9 mouse cellular contexts compared by ENCODE assay signal in the genomic region with DNA sequence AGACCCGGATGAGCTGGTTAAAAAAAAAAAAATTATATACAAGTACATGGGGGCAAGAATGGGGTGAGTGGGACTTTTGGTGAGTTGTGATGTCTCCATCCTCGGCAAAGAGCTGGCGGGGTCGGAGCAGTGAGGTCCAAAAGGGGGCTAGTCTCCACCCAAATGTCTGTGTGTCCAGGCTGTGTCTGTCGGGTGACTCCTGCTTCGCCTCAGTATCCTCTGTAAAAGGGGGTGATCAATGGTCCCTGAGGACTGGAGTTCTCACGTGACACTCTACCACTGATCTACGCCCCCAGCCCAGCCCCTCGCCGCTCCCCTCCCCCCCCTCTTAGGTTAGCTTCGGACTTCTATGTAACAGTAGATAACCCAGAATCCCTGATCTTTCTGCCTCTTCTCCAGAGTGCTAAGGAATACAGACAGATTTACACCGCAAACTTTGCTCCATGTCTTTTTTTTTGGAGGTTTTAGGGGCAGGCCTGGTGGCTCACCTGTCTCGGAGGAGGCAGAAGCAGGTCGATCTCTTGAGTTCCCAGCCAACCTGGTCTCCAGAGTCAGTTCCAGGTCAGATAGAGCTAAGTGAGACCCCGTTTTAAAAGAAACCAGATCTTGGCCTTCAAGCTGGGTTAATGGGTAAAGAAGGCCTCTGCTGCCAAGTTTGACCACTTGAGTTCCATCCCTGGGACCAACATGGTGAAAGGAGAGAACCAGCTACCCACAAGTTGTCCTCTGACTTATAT. TPM values are rescaled to one million over a fixed set of nuclear protein-coding genes. Genes with fewer than 3 reads are reported as not detected.
DNase-seq lines count a peak whose midpoint lies in the region; ATAC-seq and TF ChIP-seq lines count a peak whose summit lies in the region.
"Had no signal": no experiment of that assay in that cellular context is flagged by ENCODE, and none has a peak within 500 bp of the region (broad histone marks: within the 10 kb centered on the region; RNA-seq: fewer than 3 reads in every experiment).

No protein-coding gene starts in this region.

- H3K36me3 ChIP-seq in embryonic facial prominence, embryonic 13.5 days: peaks cover 26% of the 10 kb centered on the region
- H3K36me3 ChIP-seq in intestine, embryonic 14.5 days (ENCODE audit: control insufficient read depth, insufficient read depth, low read length): peaks cover 29% of the 10 kb centered on the region
- peaks cover 23% of the 10 kb centered on the region for H3K36me3 ChIP-seq in myocyte (ENCODE audit: control insufficient read depth, insufficient read depth)

- peaks cover 6% of the 10 kb centered on the region; the same call in 1 of the 2 replicates for H3K27me3 ChIP-seq in embryonic facial prominence, embryonic 13.5 days
- H3K27me3 ChIP-seq in intestine, embryonic 14.5 days (replicated peaks; ENCODE audit: control insufficient read depth, insufficient read depth, low read length): no peaks in the 10 kb centered on the region
- no peaks in the 10 kb centered on the region for H3K27me3 ChIP-seq in myocyte (ENCODE audit: control insufficient read depth, insufficient read depth, insufficient read length)

- peaks cover 35% of the 10 kb centered on the region for H3K4me1 ChIP-seq in embryonic facial prominence, embryonic 13.5 days
- peaks cover 21% of the 10 kb centered on the region for H3K4me1 ChIP-seq in intestine, embryonic 14.5 days (replicated peaks; ENCODE audit: control insufficient read depth, insufficient read depth, low read length)

- TF ChIP-seq CTCF in layer of hippocampus, adult 2 months (conservative IDR thresholded peaks at IDR 0.05): no peak

- no peak for DNase-seq in layer of hippocampus, adult 2 months (ENCODE audit: low spot score in 2 of 2)
- no peak for DNase-seq in layer of hippocampus, adult 18-20 months (ENCODE audit: low spot score in 2 of 2)
- no peak for DNase-seq in intestine, embryonic 14.5 days (ENCODE audit: low spot score)
- no peak for DNase-seq in gastrocnemius, postnatal 36 days
- no peak for DNase-seq in thymus, postnatal 0 days (ENCODE audit: low spot score)
- no peak for DNase-seq in adrenal gland, postnatal 14 days
- DNase-seq: thymus, postnatal 14 days had no signal

- H3K27ac ChIP-seq in layer of hippocampus, adult 2 months: peak overlapping the region; percentile 94
- H3K27ac ChIP-seq in embryonic facial prominence, embryonic 13.5 days: peak overlapping the region; percentile 94
- H3K27ac ChIP-seq in intestine, embryonic 14.5 days (ENCODE audit: low read depth): peak overlapping the region; percentile 76; the same call in 1 of the 2 replicates

- H3ac ChIP-seq in myocyte (ENCODE audit: control insufficient read depth, insufficient read length): peak overlapping the region; percentile 18

- no peak for ATAC-seq in embryonic facial prominence, embryonic 13.5 days (ENCODE audit: insufficient number of reproducible peaks, insufficient read depth, low FRiP score, low TSS enrichment, low read depth)
- no peak for ATAC-seq in intestine, embryonic 14.5 days (replicated peaks; ENCODE audit: low FRiP score, low TSS enrichment, low read depth)

- peak overlapping the region; percentile 62; the same call in 1 of the 2 replicates for H3K4me3 ChIP-seq in layer of hippocampus, adult 2 months
- peak overlapping the region; percentile 86 for H3K4me3 ChIP-seq in embryonic facial prominence, embryonic 13.5 days
- H3K4me3 ChIP-seq in intestine, embryonic 14.5 days (ENCODE audit: low read depth, low read length): peak overlapping the region; percentile 50
- H3K4me3 ChIP-seq in myocyte: peak overlapping the region; percentile 81

- TF ChIP-seq POLR2A in myocyte (IDR thresholded peaks at IDR 0.05; ENCODE audit: insufficient read length, low read depth): peak; percentile 36

- peak overlapping the region; percentile 80 for H3K9ac ChIP-seq in embryonic facial prominence, embryonic 13.5 days
- peak overlapping the region; percentile 60 for H3K9ac ChIP-seq in intestine, embryonic 14.5 days (ENCODE audit: low read length)

- H3K9me3 ChIP-seq in embryonic facial prominence, embryonic 13.5 days: no peaks in the 10 kb centered on the region
- H3K9me3 ChIP-seq in intestine, embryonic 14.5 days (ENCODE audit: control insufficient read depth, low read length): no peaks in the 10 kb centered on the region

- WGBS in embryonic facial prominence, embryonic 13.5 days: 49% methylated on average over 15 of the region's 15 CpGs
- 62% methylated on average over 15 of the region's 15 CpGs for WGBS in intestine, embryonic 14.5 days

- intact Hi-C loops in gastrocnemius, postnatal 36 days (cut with DNase I): no loop called here

- peak overlapping the region; percentile 69 for H3K4me2 ChIP-seq in embryonic facial prominence, embryonic 13.5 days
- H3K4me2 ChIP-seq in intestine, embryonic 14.5 days (ENCODE audit: low read length): peak overlapping the region; percentile 97
- peak overlapping the region; percentile 86 for H3K4me2 ChIP-seq in myocyte (ENCODE audit: low read depth)

- H3K79me2 ChIP-seq in myocyte (ENCODE audit: control insufficient read depth, insufficient read depth): peaks cover 28% of the 10 kb centered on the region

TF ChIP-seq in myocyte, 11 proteins besides CTCF, POLR2A, EP300 and RAD21:
- no peak for TF ChIP-seq SRF (IDR thresholded peaks at IDR 0.05; ENCODE audit: control insufficient read depth, insufficient read length, low read depth)
- TF ChIP-seq E2F4 (IDR thresholded peaks at IDR 0.05; ENCODE audit: insufficient read depth): no peak
- TF ChIP-seq MAX (IDR thresholded peaks at IDR 0.05; ENCODE audit: low read depth): no peak
- TF ChIP-seq REST (IDR thresholded peaks at IDR 0.05; ENCODE audit: insufficient read depth, insufficient read length): no peak
- no peak for TF ChIP-seq TCF3 (IDR thresholded peaks at IDR 0.05; ENCODE audit: insufficient read length, low read depth)
- TF ChIP-seq POLR2AphosphoS2 (IDR thresholded peaks at IDR 0.05; ENCODE audit: insufficient read length, low read depth): peak; percentile 39
- no peak for TF ChIP-seq MYOD1 (IDR thresholded peaks at IDR 0.05; ENCODE audit: control insufficient read depth in 1 of 3, insufficient read length in 2 of 3, low read depth in 2 of 3)
TF ChIP-seq in myocyte: peak in this region for 1.

RNA-seq across cellular contexts. Expression of a gene that starts 1.4 kb away (rescaled TPM):
- 100 to 1,000 TPM; 808 to 856 TPM for total RNA-seq in layer of hippocampus, adult 2 months (2021)
- 100 to 1,000 TPM; 866 to 870 TPM for total RNA-seq in layer of hippocampus, adult 18-20 months (2021)
- 1,453 and 1,588 TPM in 2 replicates for polyA plus RNA-seq in embryonic facial prominence, embryonic 13.5 days (2015; fragmentation: Nextera tagmentation; extraction: Ambion mirVana)
- polyA plus RNA-seq in intestine, embryonic 14.5 days (2014; fragmentation: Nextera tagmentation; extraction: Ambion mirVana): 1,687 and 1,710 TPM in 2 replicates
- 6,110 TPM for polyA plus RNA-seq in myocyte (2012; fragmentation: generic; extraction: Trizol)
- 100 to 1,000 TPM; 488 to 598 TPM for total RNA-seq in gastrocnemius, postnatal 36 days (2021)
- 2,581 and 2,590 TPM in 2 replicates for polyA plus RNA-seq in thymus, postnatal 0 days (2015; fragmentation: Nextera tagmentation; extraction: Ambion mirVana)
- 1,693 and 2,079 TPM in 2 replicates for total RNA-seq in adrenal gland, postnatal 14 days (2021)

RNA-seq across cellular contexts. Expression of a gene that starts 5.7 kb away (rescaled TPM):
- total RNA-seq in layer of hippocampus, adult 2 months (2021): 100 to 1,000 TPM; 436 to 442 TPM
- total RNA-seq in layer of hippocampus, adult 18-20 months (2021): 100 to 1,000 TPM; 481 to 486 TPM
- 1,651 and 1,760 TPM in 2 replicates for polyA plus RNA-seq in embryonic facial prominence, embryonic 13.5 days (2015; fragmentation: Nextera tagmentation; extraction: Ambion mirVana)
- polyA plus RNA-seq in intestine, embryonic 14.5 days (2014; fragmentation: Nextera tagmentation; extraction: Ambion mirVana): 1,923 and 1,961 TPM in 2 replicates
- 2,217 TPM for polyA plus RNA-seq in myocyte (2012; fragmentation: generic; extraction: Trizol)
- 100 to 1,000 TPM; 388 to 460 TPM for total RNA-seq in gastrocnemius, postnatal 36 days (2021)
- 2,260 and 2,287 TPM in 2 replicates for polyA plus RNA-seq in thymus, postnatal 0 days (2015; fragmentation: Nextera tagmentation; extraction: Ambion mirVana)
- 1,189 and 1,386 TPM in 2 replicates for total RNA-seq in adrenal gland, postnatal 14 days (2021)

RNA-seq across cellular contexts. Expression of a gene that starts 6.1 kb away (rescaled TPM):
- not detected for total RNA-seq in layer of hippocampus, adult 2 months (2021)
- not detected for total RNA-seq in layer of hippocampus, adult 18-20 months (2021)
- polyA plus RNA-seq in embryonic facial prominence, embryonic 13.5 days (2015; fragmentation: Nextera tagmentation; extraction: Ambion mirVana): 0.20 TPM in 1 of 2 replicates, not detected in the other
- polyA plus RNA-seq in intestine, embryonic 14.5 days (2014; fragmentation: Nextera tagmentation; extraction: Ambion mirVana): 0.72 and 0.81 TPM in 2 replicates
- 3.6 TPM for polyA plus RNA-seq in myocyte (2012; fragmentation: generic; extraction: Trizol)
- total RNA-seq in gastrocnemius, postnatal 36 days (2021): not detected
- 1.5 and 2.2 TPM in 2 replicates for polyA plus RNA-seq in thymus, postnatal 0 days (2015; fragmentation: Nextera tagmentation; extraction: Ambion mirVana)
- not detected in 2 replicates for total RNA-seq in adrenal gland, postnatal 14 days (2021)

RNA-seq across cellular contexts. Expression of a gene that starts 6.3 kb away (rescaled TPM):
- 1 to 10 TPM; 9.4 TPM for total RNA-seq in layer of hippocampus, adult 2 months (2021)
- 1 to 10 TPM; 6.9 to 9.5 TPM for total RNA-seq in layer of hippocampus, adult 18-20 months (2021)
- 1.3 and 1.7 TPM in 2 replicates for polyA plus RNA-seq in embryonic facial prominence, embryonic 13.5 days (2015; fragmentation: Nextera tagmentation; extraction: Ambion mirVana)
- 1.3 and 2.1 TPM in 2 replicates for polyA plus RNA-seq in intestine, embryonic 14.5 days (2014; fragmentation: Nextera tagmentation; extraction: Ambion mirVana)
- 7.2 TPM for polyA plus RNA-seq in myocyte (2012; fragmentation: generic; extraction: Trizol)
- 1 to 10 TPM; 2.8 to 4.0 TPM for total RNA-seq in gastrocnemius, postnatal 36 days (2021)
- polyA plus RNA-seq in thymus, postnatal 0 days (2015; fragmentation: Nextera tagmentation; extraction: Ambion mirVana): 21.5 and 24.5 TPM in 2 replicates
- 13.3 and 25.0 TPM in 2 replicates for total RNA-seq in adrenal gland, postnatal 14 days (2021)

RNA-seq across cellular contexts. Expression of a gene that starts 24.2 kb away (rescaled TPM):
- 10 to 100 TPM; 43.0 to 46.1 TPM for total RNA-seq in layer of hippocampus, adult 2 months (2021)
- 10 to 100 TPM; 43.2 to 44.5 TPM for total RNA-seq in layer of hippocampus, adult 18-20 months (2021)
- polyA plus RNA-seq in embryonic facial prominence, embryonic 13.5 days (2015; fragmentation: Nextera tagmentation; extraction: Ambion mirVana): 78.5 and 97.7 TPM in 2 replicates
- 108 and 113 TPM in 2 replicates for polyA plus RNA-seq in intestine, embryonic 14.5 days (2014; fragmentation: Nextera tagmentation; extraction: Ambion mirVana)
- 81.9 TPM for polyA plus RNA-seq in myocyte (2012; fragmentation: generic; extraction: Trizol)
- total RNA-seq in gastrocnemius, postnatal 36 days (2021): 10 to 100 TPM; 28.6 to 36.2 TPM
- polyA plus RNA-seq in thymus, postnatal 0 days (2015; fragmentation: Nextera tagmentation; extraction: Ambion mirVana): 88.2 and 93.1 TPM in 2 replicates
- 55.6 and 58.5 TPM in 2 replicates for total RNA-seq in adrenal gland, postnatal 14 days (2021)
